Mouse (Mus musculus) forebrain, postnatal 0 days (tissue): ENCODE measurements around the gene Cask. TPM values are rescaled to one million over a fixed set of nuclear protein-coding genes. Genes with fewer than 3 reads are reported as not detected.
A peak's percentile ranks its signal among the peaks of the same experiment; 100 is the strongest.
"Not testable (repeated sequence)": the region's sequence is repeated elsewhere in the genome, so short reads cannot be mapped to it uniquely, and the experiment has no call there.

ENCODE experiments used
- ATAC-seq: fragments of 200-750 bp; cut with Nextera tagmentation; 2 replicates; pipeline ENCODE4 v1.8.0; 2017; ENCODE audit warnings: mild to moderate bottlenecking, moderate library complexity
- DNase-seq: peaks from one replicate; pipeline ENCODE4 v3.0.0-alpha.2; 2015
- H3K27ac ChIP-seq: fragments of 300-500 bp; sonication (generic); 2 replicates; pipeline ENCODE4 v1.5.1; 2014; ENCODE audit warnings: low read depth, mild to moderate bottlenecking, antibody characterized with exemption, low read length, moderate library complexity, mixed read lengths
- H3K27me3 ChIP-seq: fragments of 300-500 bp; sonication (generic); 2 replicates; pipeline ENCODE4 v1.6.1; 2014; ENCODE audit warnings: mild to moderate bottlenecking, low read length, mixed read lengths; ENCODE audit not compliant: insufficient read depth
- H3K36me3 ChIP-seq: fragments of 300-500 bp; sonication (generic); 2 replicates; pipeline ENCODE4 v1.6.1; 2014; ENCODE audit warnings: mild to moderate bottlenecking, moderate library complexity; ENCODE audit not compliant: insufficient read depth
- H3K4me1 ChIP-seq: fragments of 300-500 bp; sonication (generic); 2 replicates; pipeline ENCODE4 v1.6.1; 2014; ENCODE audit warnings: antibody characterized with exemption; ENCODE audit not compliant: insufficient read depth
- H3K4me2 ChIP-seq: fragments of 300-500 bp; sonication (generic); 2 replicates; pipeline ENCODE4 v1.6.1; 2014; ENCODE audit warnings: low read depth, mild to moderate bottlenecking, moderate library complexity
- H3K4me3 ChIP-seq: fragments of 300-500 bp; sonication (generic); 2 replicates; pipeline ENCODE4 v1.5.1; 2014; ENCODE audit warnings: low read depth, low read length, mixed read lengths
- H3K9ac ChIP-seq: fragments of 300-500 bp; sonication (generic); 2 replicates; pipeline ENCODE4 v1.6.1; 2014; ENCODE audit warnings: mild to moderate bottlenecking
- H3K9me3 ChIP-seq: fragments of 300-500 bp; sonication (generic); 2 replicates; pipeline ENCODE4 v1.6.1; 2016; ENCODE audit warnings: low read length
- CTCF ChIP-seq: sonication (generic); IDR thresholded peaks from 2 replicates; pipeline ENCODE4 v1.5.1; 2016; ENCODE audit warnings: antibody characterized with exemption, control low read depth, low read depth
- WGBS: fragments of 180-500 bp; shearing (Covaris S2); extraction: QIAGEN DNeasy Blood & Tissue Kit; methylation state at CpG from one replicate; pipeline ENCODE4 v1.1.7; 2014; 5-methylcytosine and 5-hydroxymethylcytosine counted together
- polyA plus RNA-seq: library from polyadenylated mRNA; unstranded; fragments of >200 nt; fragmentation: Nextera tagmentation; extraction: Ambion mirVana; gene quantifications from 2 replicates; pipeline ENCODE4 v1.2.1, GENCODE M21; 2015
- total RNA-seq: library from RNA; depleted of rRNA; stranded (reverse); fragments of >200 nt; gene quantifications from 2 replicates; pipeline ENCODE4 v1.2.3, GENCODE M21; 2014

The Cask gene
- total and polyA plus RNA-seq, 2 experiments from 2014 or later, result 57.9 to 183 TPM

- no peaks in the 10 kb centered on the region for H3K9me3 ChIP-seq
- ATAC-seq (no peak), DNase-seq (no peak)
- H3K9ac ChIP-seq, result no peak overlapping the region
- H3K27me3 ChIP-seq, result no peaks in the 10 kb centered on the region
- no peak overlapping the region for H3K27ac ChIP-seq
- TF ChIP-seq CTCF, result no peak
- no peaks in the 10 kb centered on the region for H3K4me1 ChIP-seq
- H3K4me2 ChIP-seq, result no peak overlapping the region
- 47% methylated on average over 1 of the region's 1 CpGs for WGBS
- H3K36me3 ChIP-seq, result no peaks in the 10 kb centered on the region
- no peak overlapping the region for H3K4me3 ChIP-seq
These were observed 86.1 kb downstream of the Cask start for GRCm38 (mm10) chrX:13765024-13765423.

GRCm38 (mm10) chrX:13757279-13758005 is 93.7 kb downstream of the Cask start:
- Histone ChIP-seq H3K4me3 (no peak overlapping the region), H3K4me2 (no peak overlapping the region), H3K27me3 (no peaks in the 10 kb centered on the region), H3K4me1 (no peaks in the 10 kb centered on the region), H3K36me3 (no peaks in the 10 kb centered on the region), H3K9ac (no peak overlapping the region), H3K27ac (no peak overlapping the region), H3K9me3 (no peaks in the 10 kb centered on the region)
- WGBS, result 12% methylated on average over 3 of the region's 3 CpGs
- DNase-seq, result peak; percentile 2
- 0 out of 2 replicates have a peak, but pooled peaks have one; percentile 4 for TF ChIP-seq CTCF
- ATAC-seq, result no peak

- Histone ChIP-seq H3K9ac (no peak overlapping the region), H3K27ac (no peak overlapping the region), H3K4me1 (no peaks in the 10 kb centered on the region), H3K4me2 (no peak overlapping the region), H3K4me3 (no peak overlapping the region), H3K9me3 (0 out of 2 replicates have a peak, but pooled peaks cover 5% of the 10 kb centered on the region), H3K36me3 (no peaks in the 10 kb centered on the region), H3K27me3 (no peaks in the 10 kb centered on the region)
- no peak for DNase-seq
- no peak for TF ChIP-seq CTCF
- no peak for ATAC-seq
- WGBS, result 67% methylated on average over 2 of the region's 2 CpGs
These were observed 110.1 kb downstream of the Cask start for GRCm38 (mm10) chrX:13741110-13741509.

- not testable (repeated sequence) for H3K4me3 ChIP-seq, ATAC-seq, H3K9me3 ChIP-seq, H3K4me1 ChIP-seq, H3K9ac ChIP-seq, DNase-seq, H3K4me2 ChIP-seq, H3K27me3 ChIP-seq, H3K36me3 ChIP-seq, H3K27ac ChIP-seq
These were observed 120.4 kb downstream of the Cask start for GRCm38 (mm10) chrX:13730785-13731184.

- H3K4me3 ChIP-seq, result no peak overlapping the region
- no peak overlapping the region for H3K9ac ChIP-seq
- 78% methylated on average over 1 of the region's 1 CpGs for WGBS
- H3K27me3 ChIP-seq, result no peaks in the 10 kb centered on the region
- H3K4me2 ChIP-seq, result no peak overlapping the region
- peak; percentile 42; the same call in 1 of the 2 replicates for ATAC-seq
- no peaks in the 10 kb centered on the region for H3K9me3 ChIP-seq
- H3K4me1 ChIP-seq, result no peaks in the 10 kb centered on the region
- H3K27ac ChIP-seq, result no peak overlapping the region
- peak; percentile 41 for TF ChIP-seq CTCF
- DNase-seq, result peak; percentile 14
- H3K36me3 ChIP-seq, result no peaks in the 10 kb centered on the region
These were observed 121.2 kb downstream of the Cask start for GRCm38 (mm10) chrX:13729835-13730480.

- no peak for ATAC-seq
- Histone ChIP-seq H3K27ac (no peak overlapping the region), H3K27me3 (no peaks in the 10 kb centered on the region), H3K4me1 (no peaks in the 10 kb centered on the region), H3K9ac (no peak overlapping the region), H3K4me3 (no peak overlapping the region), H3K9me3 (no peaks in the 10 kb centered on the region), H3K4me2 (no peak overlapping the region), H3K36me3 (no peaks in the 10 kb centered on the region)
- no peak for DNase-seq
- TF ChIP-seq CTCF, result no peak
- WGBS, result 54% methylated on average over 8 of the region's 8 CpGs
These were observed 125.4 kb downstream of the Cask start for GRCm38 (mm10) chrX:13725573-13726403.
